Mouse (Mus musculus): ENCODE data around the gene Hsdl2. TPM values are rescaled to one million over a fixed set of nuclear protein-coding genes. Genes with fewer than 3 reads are reported as not detected.

Hsdl2 gene
- polyA plus RNA-seq, 1 experiment from 2014 or later = 45.4 TPM

DNA sequence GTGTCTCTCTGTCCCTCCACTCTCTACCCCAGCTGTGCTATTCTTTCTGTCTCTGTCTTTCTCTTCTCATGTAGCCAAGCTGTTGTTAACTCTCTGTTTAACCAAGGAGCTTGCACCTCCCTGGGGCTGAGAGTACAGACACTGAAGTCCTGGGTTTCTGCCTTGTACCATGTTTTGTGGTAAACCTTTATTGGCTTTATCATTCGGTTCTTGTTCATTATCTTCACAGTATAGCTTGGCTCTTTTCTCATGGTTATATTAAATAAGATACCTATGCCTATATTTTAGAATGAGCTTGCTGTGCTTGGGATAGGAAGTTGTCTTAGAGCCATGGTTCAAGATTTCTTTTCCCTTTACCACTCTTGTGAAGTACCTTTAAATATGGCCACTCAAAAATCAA lies 53.2 kb downstream of the Hsdl2 start:
- Histone ChIP-seq H3K27me3 (replicated peaks) (no peaks in the 10 kb centered on the region), H3K4me3 (no peak overlapping the region), H3K36me3 (no peaks in the 10 kb centered on the region), H3K4me1 (peaks cover 28% of the 10 kb centered on the region), H3K9me3 (no peaks in the 10 kb centered on the region), H3K27ac (no peak overlapping the region), H3K4me2 (replicated peaks) (no peak overlapping the region), H3K9ac (no peak overlapping the region)
- no peak for ATAC-seq (ENCODE audit: low FRiP score, low read depth)
- WGBS = 75% methylated on average over 1 of the region's 1 CpGs

DNA sequence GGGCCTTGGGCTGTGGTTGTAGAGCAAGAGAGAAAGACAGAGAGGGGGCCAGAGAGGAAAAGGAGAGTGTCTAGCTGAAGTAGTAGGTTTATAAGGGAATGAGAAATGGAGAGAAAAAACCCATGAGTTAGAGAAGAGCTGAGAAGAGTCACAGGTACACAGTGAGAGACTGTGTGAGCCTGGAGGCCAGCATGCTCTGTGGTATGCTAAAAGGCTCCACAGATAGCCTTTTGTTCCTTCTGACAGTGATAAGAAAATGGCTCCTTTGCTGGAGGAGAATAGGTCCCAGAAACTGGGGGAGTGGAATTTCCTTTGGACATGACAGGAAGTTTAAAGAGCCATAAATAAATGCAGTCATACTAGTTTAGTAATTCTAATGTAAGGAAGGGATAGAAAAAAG lies 57.8 kb downstream of the Hsdl2 start:
- H3K4me3 ChIP-seq = no peak overlapping the region
- H3K4me1 ChIP-seq = peaks cover 22% of the 10 kb centered on the region; the same call in 1 of the 2 replicates
- H3K27me3 ChIP-seq (replicated peaks) = no peaks in the 10 kb centered on the region
- no peak overlapping the region for H3K4me2 ChIP-seq (replicated peaks)
- no peaks in the 10 kb centered on the region for H3K36me3 ChIP-seq
- no peaks in the 10 kb centered on the region for H3K9me3 ChIP-seq
- H3K9ac ChIP-seq = no peak overlapping the region
- ATAC-seq (ENCODE audit: low FRiP score, low read depth) = no peak
- H3K27ac ChIP-seq = no peak overlapping the region

DNA sequence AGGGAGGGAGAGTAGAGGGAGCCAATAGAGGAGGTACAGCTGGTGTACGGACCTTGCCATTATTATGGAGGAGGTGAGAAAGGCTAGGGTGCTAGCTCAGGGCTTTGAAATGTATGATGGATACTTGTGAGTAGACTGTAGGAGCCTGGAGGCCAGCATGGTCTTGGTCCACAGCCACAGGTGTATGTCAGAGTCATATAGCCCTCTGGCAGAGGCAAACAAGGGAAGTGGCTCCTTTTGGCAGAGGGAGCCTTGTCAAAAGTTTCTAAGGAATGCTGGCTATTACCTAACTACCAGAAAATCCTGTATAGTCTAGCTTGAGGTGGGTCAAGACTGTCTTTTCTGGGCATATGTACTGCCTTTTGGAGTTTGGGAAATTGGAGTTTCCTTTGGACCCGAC lies 59.4 kb downstream of the Hsdl2 start:
- Histone ChIP-seq H3K4me3 (no peak overlapping the region), H3K27me3 (replicated peaks) (no peaks in the 10 kb centered on the region), H3K27ac (no peak overlapping the region), H3K4me2 (replicated peaks) (no peak overlapping the region), H3K9me3 (no peaks in the 10 kb centered on the region), H3K36me3 (no peaks in the 10 kb centered on the region), H3K9ac (no peak overlapping the region), H3K4me1 (0 out of 2 replicates have a peak, but pooled peaks cover 21% of the 10 kb centered on the region)
- no peak for ATAC-seq (ENCODE audit: low FRiP score, low read depth)
- 82% methylated on average over 2 of the region's 2 CpGs for WGBS

DNA sequence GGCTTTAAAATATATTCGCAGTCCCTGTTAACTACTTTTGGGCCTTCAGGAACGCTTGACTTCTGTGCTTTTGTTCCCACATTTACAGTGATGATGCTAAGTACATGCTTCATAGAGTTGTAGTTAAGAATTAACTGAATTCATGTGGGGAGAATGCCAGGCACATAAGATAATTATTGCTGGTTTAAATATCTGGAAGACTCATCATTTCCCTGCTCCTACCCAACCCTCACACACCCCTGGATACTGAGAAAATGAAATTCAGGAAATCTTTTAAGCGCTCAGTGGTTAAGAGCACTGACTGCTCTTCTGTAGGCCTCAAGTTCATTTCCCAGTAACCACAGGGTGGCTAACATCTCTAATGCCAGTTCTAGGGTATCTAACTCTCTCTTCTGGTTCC lies 60.7 kb downstream of the Hsdl2 start:
- Histone ChIP-seq H3K27ac (no peak overlapping the region), H3K9me3 (no peaks in the 10 kb centered on the region), H3K4me1 (0 out of 2 replicates have a peak, but pooled peaks cover 18% of the 10 kb centered on the region), H3K36me3 (no peaks in the 10 kb centered on the region), H3K4me3 (no peak overlapping the region), H3K27me3 (replicated peaks) (no peaks in the 10 kb centered on the region), H3K9ac (no peak overlapping the region), H3K4me2 (replicated peaks) (no peak overlapping the region)
- 91% methylated on average over 3 of the region's 3 CpGs for WGBS
- no peak for ATAC-seq (ENCODE audit: low FRiP score, low read depth)

DNA sequence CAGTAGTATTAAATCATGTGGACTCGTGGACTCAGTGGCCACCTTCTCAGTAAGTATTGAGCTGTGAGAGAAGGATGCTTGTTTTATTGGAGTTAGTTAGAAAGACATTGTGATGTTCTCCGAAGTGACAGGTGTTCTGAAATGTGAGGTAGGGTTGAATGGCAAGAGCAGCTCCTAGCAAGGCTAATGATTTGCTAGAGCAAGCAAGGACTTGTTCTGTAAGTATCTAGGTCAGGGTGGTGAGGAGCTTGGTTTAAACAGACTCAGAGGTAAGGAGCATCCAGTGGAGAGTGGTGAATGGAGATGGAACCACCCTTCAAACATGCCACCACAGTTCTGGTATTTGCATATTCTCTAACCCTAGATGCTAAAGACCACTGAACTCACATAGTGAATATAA lies 61.3 kb downstream of the Hsdl2 start:
- no peak overlapping the region for H3K4me3 ChIP-seq
- 83% methylated on average over 2 of the region's 2 CpGs for WGBS
- no peaks in the 10 kb centered on the region for H3K36me3 ChIP-seq
- H3K4me1 ChIP-seq = 0 out of 2 replicates have a peak, but pooled peaks cover 18% of the 10 kb centered on the region
- H3K27ac ChIP-seq = no peak overlapping the region
- H3K27me3 ChIP-seq (replicated peaks) = no peaks in the 10 kb centered on the region
- no peak for ATAC-seq (ENCODE audit: low FRiP score, low read depth)
- H3K9ac ChIP-seq = no peak overlapping the region
- no peak overlapping the region for H3K4me2 ChIP-seq (replicated peaks)
- H3K9me3 ChIP-seq = no peaks in the 10 kb centered on the region

DNA sequence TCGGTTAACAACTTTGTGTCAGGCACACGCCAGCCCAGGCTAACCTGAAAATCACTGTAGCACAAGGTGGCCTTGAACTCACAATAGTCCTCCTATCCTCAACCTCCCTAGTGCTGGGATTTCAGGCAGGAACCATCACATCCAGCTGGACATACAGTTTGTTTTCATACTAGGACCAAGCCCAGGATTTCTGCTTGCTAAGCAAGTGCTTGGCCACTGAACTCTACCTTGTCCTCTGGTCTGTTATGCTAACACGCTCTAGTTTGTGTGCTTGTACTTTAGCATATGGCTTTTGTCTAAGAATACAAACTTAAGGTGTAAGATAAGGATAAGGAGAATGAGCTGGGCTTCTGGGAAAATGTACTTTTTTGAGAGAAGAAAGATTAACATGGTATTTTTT lies 63.1 kb downstream of the Hsdl2 start:
- WGBS = 95% methylated on average over 3 of the region's 3 CpGs
- Histone ChIP-seq H3K36me3 (no peaks in the 10 kb centered on the region), H3K9ac (no peak overlapping the region), H3K4me3 (no peak overlapping the region), H3K9me3 (no peaks in the 10 kb centered on the region), H3K4me2 (replicated peaks) (no peak overlapping the region), H3K27ac (no peak overlapping the region), H3K27me3 (replicated peaks) (no peaks in the 10 kb centered on the region), H3K4me1 (0 out of 2 replicates have a peak, but pooled peaks cover 14% of the 10 kb centered on the region)
- no peak for ATAC-seq (ENCODE audit: low FRiP score, low read depth)

DNA sequence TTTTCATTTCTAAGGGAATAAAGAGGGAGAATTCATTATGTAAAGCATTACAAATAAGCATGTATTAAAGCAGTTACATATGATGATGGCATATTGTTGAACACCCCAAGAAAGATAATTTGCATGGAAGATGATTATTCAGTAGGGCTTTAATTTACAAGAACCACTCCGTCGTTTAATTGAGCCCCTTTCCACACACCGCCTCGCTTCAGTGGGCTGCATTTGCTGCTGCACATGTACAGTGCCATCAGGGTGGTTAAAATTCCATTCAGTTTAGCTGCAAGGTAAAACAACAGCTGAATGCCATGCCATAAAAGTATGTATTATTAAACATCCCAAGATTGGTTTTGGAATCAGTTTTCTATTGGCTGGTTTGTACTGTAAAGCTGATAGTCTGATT lies 63.6 kb downstream of the Hsdl2 start:
- 0 out of 2 replicates have a peak, but pooled peaks cover 14% of the 10 kb centered on the region for H3K4me1 ChIP-seq
- no peaks in the 10 kb centered on the region for H3K27me3 ChIP-seq (replicated peaks)
- no peak overlapping the region for H3K27ac ChIP-seq
- peak; percentile 68; the same call in 1 of the 2 replicates for ATAC-seq (ENCODE audit: low FRiP score, low read depth)
- H3K9ac ChIP-seq = no peak overlapping the region
- WGBS = 68% methylated on average over 4 of the region's 4 CpGs
- H3K9me3 ChIP-seq = no peaks in the 10 kb centered on the region
- H3K4me3 ChIP-seq = no peak overlapping the region
- no peaks in the 10 kb centered on the region for H3K36me3 ChIP-seq
- no peak overlapping the region for H3K4me2 ChIP-seq (replicated peaks)

DNA sequence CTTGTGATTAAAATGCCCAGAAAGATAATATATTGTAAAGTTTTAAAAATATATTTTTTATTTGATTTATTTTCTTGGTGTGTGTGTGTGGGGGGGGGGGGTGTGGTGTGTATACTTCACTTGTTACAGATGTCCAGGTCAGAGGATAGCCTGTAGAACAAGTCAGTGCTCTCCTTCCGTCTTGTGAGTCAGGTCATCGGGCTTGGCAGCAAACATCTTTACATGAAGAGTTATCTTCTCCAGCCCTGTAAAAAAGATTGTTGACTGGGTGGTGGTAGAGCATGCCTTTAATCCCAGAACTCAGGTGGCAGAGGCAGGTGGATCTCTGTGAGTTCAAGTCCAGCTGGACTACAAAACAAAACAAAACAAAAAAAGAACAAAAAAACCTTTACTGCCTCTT lies 64.2 kb downstream of the Hsdl2 start:
- no peak overlapping the region for H3K9ac ChIP-seq
- H3K4me3 ChIP-seq = no peak overlapping the region
- no peak overlapping the region for H3K4me2 ChIP-seq (replicated peaks)
- WGBS = 100% methylated on average over 2 of the region's 2 CpGs
- 0 out of 2 replicates have a peak, but pooled peaks cover 14% of the 10 kb centered on the region for H3K4me1 ChIP-seq
- no peaks in the 10 kb centered on the region for H3K27me3 ChIP-seq (replicated peaks)
- ATAC-seq (ENCODE audit: low FRiP score, low read depth) = no peak
- H3K27ac ChIP-seq = no peak overlapping the region
- no peaks in the 10 kb centered on the region for H3K36me3 ChIP-seq
- H3K9me3 ChIP-seq = no peaks in the 10 kb centered on the region

DNA sequence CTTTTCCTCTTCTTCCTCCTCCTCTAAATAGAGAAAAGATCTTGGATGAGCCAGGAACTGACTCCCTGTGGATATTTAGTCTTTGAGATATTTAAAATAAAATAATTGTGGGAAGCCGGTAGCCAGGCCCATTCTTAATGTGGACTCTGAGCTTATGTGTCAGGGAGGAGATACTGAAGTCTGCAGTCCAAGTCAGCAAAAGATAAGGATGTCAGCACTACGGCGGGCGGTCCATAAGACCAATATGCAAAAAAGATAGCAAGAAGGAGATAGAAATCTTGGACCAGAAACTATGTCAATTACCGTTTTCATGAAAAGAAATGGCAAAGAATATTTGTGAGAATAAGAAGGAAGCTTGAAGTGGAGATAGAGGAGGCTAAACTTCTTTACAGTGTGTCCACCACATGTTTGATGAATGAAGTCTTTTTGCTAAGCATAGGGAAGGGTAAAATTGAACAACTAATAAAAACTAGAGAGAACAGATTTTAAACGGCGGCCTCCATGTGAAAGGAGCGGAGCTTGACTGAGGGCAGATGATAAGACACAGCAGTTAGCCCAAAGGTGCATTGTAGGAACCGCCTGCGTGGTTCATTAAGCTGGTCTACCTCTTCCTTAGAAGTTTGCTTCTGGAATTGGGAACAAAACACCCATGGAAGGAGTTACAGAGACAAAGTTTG lies 64.8 kb downstream of the Hsdl2 start:
- Histone ChIP-seq H3K36me3 (no peaks in the 10 kb centered on the region), H3K4me2 (replicated peaks) (no peak overlapping the region), H3K4me3 (no peak overlapping the region), H3K9ac (no peak overlapping the region), H3K27ac (no peak overlapping the region), H3K4me1 (0 out of 2 replicates have a peak, but pooled peaks cover 14% of the 10 kb centered on the region), H3K27me3 (replicated peaks) (no peaks in the 10 kb centered on the region), H3K9me3 (no peaks in the 10 kb centered on the region)
- ATAC-seq (ENCODE audit: low FRiP score, low read depth) = no peak
- WGBS = 94% methylated on average over 10 of the region's 10 CpGs

DNA sequence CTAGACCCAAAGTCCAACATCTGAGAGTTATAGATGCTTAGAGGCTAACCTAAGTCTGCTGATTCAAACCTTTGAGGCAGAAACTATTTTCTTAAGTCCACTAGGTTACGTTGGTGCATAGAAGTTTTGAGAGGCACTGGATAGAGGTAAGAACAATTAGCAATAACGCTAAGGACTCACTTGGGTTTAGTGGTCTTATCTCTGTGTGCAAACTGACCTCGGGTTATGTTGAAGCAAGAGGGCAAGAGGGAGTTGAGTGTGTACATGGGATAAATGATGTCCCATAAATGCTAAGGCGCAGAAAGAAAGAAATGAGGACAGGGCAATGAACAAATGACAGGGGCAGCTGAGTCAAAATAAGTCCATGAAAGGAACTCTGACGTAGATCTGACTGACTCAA lies 67.8 kb downstream of the Hsdl2 start:
- Histone ChIP-seq H3K4me2 (replicated peaks) (no peak overlapping the region), H3K4me1 (0 out of 2 replicates have a peak, but pooled peaks cover 4% of the 10 kb centered on the region), H3K36me3 (no peaks in the 10 kb centered on the region), H3K9me3 (no peaks in the 10 kb centered on the region), H3K27ac (no peak overlapping the region), H3K9ac (no peak overlapping the region), H3K27me3 (replicated peaks) (no peaks in the 10 kb centered on the region), H3K4me3 (no peak overlapping the region)
- 92% methylated on average over 5 of the region's 5 CpGs for WGBS
- no peak for ATAC-seq (ENCODE audit: low FRiP score, low read depth)

DNA sequence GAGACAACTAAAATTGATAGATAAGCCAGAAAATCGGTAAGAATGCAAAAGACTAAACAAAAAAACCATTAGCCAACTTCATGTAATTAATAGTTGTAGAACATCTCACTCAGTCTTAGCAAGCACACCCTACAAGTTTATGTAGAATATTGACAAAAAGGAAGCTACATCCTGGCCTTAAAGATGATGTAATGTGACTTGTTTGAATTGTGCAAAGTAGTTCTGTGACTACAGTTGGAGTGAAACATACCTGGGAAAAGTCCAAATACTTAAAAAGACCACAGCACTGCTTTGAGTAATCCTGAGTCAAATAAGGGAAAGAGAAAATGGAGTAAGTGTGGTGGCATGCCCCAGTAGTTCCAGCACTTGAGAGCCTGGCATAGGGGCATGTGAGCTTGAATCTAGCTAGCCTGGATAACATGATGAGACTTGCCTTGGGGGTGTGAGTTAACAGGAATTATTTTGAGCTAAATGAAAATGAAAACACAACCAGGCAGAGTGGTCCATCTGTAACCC lies 70.9 kb downstream of the Hsdl2 start:
- Histone ChIP-seq H3K27ac (no peak overlapping the region), H3K9ac (no peak overlapping the region), H3K4me1 (no peaks in the 10 kb centered on the region), H3K4me3 (no peak overlapping the region), H3K4me2 (replicated peaks) (no peak overlapping the region), H3K27me3 (replicated peaks) (no peaks in the 10 kb centered on the region), H3K9me3 (no peaks in the 10 kb centered on the region), H3K36me3 (no peaks in the 10 kb centered on the region)
- ATAC-seq (ENCODE audit: low FRiP score, low read depth) = no peak
- 90% methylated on average over 1 of the region's 1 CpGs for WGBS

DNA sequence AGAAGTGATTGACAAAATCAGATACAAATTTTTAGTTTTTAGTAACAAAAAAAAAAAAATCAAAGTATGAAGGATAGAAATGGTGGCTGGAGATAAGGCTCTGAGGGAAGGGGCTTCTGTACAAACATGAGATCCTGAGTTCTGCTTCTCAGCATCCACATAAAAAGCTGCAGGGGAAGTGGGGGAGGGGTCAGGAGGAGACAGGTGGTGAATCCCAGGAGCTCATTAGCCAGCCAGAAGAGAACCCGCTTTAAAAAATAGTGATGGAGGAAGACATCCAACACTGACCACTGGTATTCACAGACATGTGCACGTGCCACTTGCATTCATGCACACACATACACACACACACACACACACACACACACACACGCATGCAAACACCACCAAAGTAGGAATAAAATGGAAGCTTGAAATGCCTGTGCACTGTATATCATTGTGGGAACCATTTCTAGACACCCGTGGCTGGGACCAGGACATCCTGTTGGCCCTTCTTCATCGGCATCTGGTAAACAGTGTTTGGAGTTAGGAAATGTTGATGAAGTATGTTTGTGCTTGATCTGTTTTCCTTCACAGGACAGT lies 74.8 kb downstream of the Hsdl2 start:
- H3K36me3 ChIP-seq = no peaks in the 10 kb centered on the region; the same call in 1 of the 2 replicates
- H3K27ac ChIP-seq = no peak overlapping the region
- 72% methylated on average over 5 of the region's 5 CpGs for WGBS
- ATAC-seq (ENCODE audit: low FRiP score, low read depth) = no peak
- H3K4me3 ChIP-seq = no peak overlapping the region
- H3K9ac ChIP-seq = no peak overlapping the region
- H3K4me1 ChIP-seq = no peaks in the 10 kb centered on the region
- H3K4me2 ChIP-seq (replicated peaks) = no peak overlapping the region
- no peaks in the 10 kb centered on the region for H3K27me3 ChIP-seq (replicated peaks)
- no peaks in the 10 kb centered on the region for H3K9me3 ChIP-seq
